Mouse (Mus musculus): ENCODE measurements around the gene Thra.

DNA sequence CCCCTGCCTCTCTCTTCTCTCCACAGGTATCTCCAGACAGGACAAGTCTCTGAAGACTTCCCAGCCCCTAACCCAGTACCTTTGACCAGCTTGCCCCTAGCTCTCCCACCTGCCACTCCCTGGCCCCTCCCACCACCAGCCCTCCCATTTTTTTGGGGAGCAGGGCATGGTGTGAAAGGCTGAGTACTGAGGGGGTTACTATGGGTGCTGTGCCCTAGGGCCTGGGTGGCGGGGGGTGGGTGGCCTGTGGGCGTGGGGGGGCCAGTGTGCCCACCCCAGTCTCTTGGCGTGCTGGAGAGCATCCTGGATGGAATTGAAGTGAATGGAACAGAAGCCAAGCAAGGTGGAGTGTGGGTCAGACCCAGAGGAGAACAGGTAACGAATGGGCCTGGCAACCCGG, 12.8 kb downstream of the Thra start:
- TF ChIP-seq CTCF (IDR thresholded peaks at IDR 0.05; ENCODE audit: control insufficient read depth, insufficient read depth, insufficient read length) (no peak), MAX (IDR thresholded peaks at IDR 0.05) (no peak)
